Mouse (Mus musculus): ENCODE measurements around the gene Oard1.

The Oard1 gene

GRCm38 (mm10) chr17:48409380-48410298 lies at the start of gene Oard1, which contains the start of gene Nfya:
Oard1 (plus strand) TSS chr17:48410014.
Nfya (minus strand) TSS chr17:48409906.
- DNase-seq (ENCODE audit: low spot score), result peak; percentile 100

- DNase-seq (ENCODE audit: low spot score), result no peak
Measured at GRCm38 (mm10) chr17:48360462-48360861, 49.4 kb upstream of the Oard1 start.

GRCm38 (mm10) chr17:48362346-48362745 lies 47.5 kb upstream of the Oard1 start:
- no peak for DNase-seq (ENCODE audit: low spot score)

GRCm38 (mm10) chr17:48362966-48363365 lies 46.8 kb upstream of the Oard1 start:
- no peak for DNase-seq (ENCODE audit: low spot score)

- DNase-seq (ENCODE audit: low spot score), result no peak
Measured at GRCm38 (mm10) chr17:48363421-48363965, 46.3 kb upstream of the Oard1 start.

- DNase-seq (ENCODE audit: low spot score), result no peak
Measured at GRCm38 (mm10) chr17:48365511-48366155, 44.2 kb upstream of the Oard1 start.

GRCm38 (mm10) chr17:48366806-48367205 lies 43.0 kb upstream of the Oard1 start:
- no peak for DNase-seq (ENCODE audit: low spot score)

- DNase-seq (ENCODE audit: low spot score), result no peak
Measured at GRCm38 (mm10) chr17:48371621-48372020, 38.2 kb upstream of the Oard1 start.

GRCm38 (mm10) chr17:48372987-48373386 lies 36.8 kb upstream of the Oard1 start:
- peak; percentile 33 for DNase-seq (ENCODE audit: low spot score)

GRCm38 (mm10) chr17:48376102-48376501 lies 33.7 kb upstream of the Oard1 start:
- DNase-seq (ENCODE audit: low spot score), result no peak

- no peak for DNase-seq (ENCODE audit: low spot score)
Measured at GRCm38 (mm10) chr17:48379050-48379449, 30.8 kb upstream of the Oard1 start.

- DNase-seq (ENCODE audit: low spot score), result no peak
Measured at GRCm38 (mm10) chr17:48385786-48386461, 23.9 kb upstream of the Oard1 start.

- DNase-seq (ENCODE audit: low spot score), result no peak
Measured at GRCm38 (mm10) chr17:48388666-48389065, 21.1 kb upstream of the Oard1 start.

GRCm38 (mm10) chr17:48389442-48389841 lies 20.4 kb upstream of the Oard1 start:
- DNase-seq (ENCODE audit: low spot score), result no peak

GRCm38 (mm10) chr17:48391446-48391845 lies 18.4 kb upstream of the Oard1 start:
- DNase-seq (ENCODE audit: low spot score), result no peak

GRCm38 (mm10) chr17:48392616-48393015 lies 17.2 kb upstream of the Oard1 start:
- no peak for DNase-seq (ENCODE audit: low spot score)

- DNase-seq (ENCODE audit: low spot score), result no peak
Measured at GRCm38 (mm10) chr17:48401710-48402109, 8.1 kb upstream of the Oard1 start.

- no peak for DNase-seq (ENCODE audit: low spot score)
Measured at GRCm38 (mm10) chr17:48402751-48403150, 7.1 kb upstream of the Oard1 start.

GRCm38 (mm10) chr17:48403848-48404247 lies 6.0 kb upstream of the Oard1 start:
- no peak for DNase-seq (ENCODE audit: low spot score)

- no peak for DNase-seq (ENCODE audit: low spot score)
Measured at GRCm38 (mm10) chr17:48404706-48405105, 5.1 kb upstream of the Oard1 start.

- peak; percentile 13 for DNase-seq (ENCODE audit: low spot score)
Measured at GRCm38 (mm10) chr17:48407154-48407553, 2.7 kb upstream of the Oard1 start.

GRCm38 (mm10) chr17:48407910-48408525 lies 1.8 kb upstream of the Oard1 start:
- DNase-seq (ENCODE audit: low spot score), result no peak

Data from left cerebral cortex, adult 11 months (tissue).